Mouse (Mus musculus) right cerebral cortex, adult 2 months (tissue): ENCODE results near the gene Clgn.

ENCODE experiments used
- DNase-seq, 2 experiments: peaks; one replicate each; pipeline ENCODE4 v3.0.0; 2021 to 2022; ENCODE audit warnings: low spot score in 2 of 2

Clgn gene

GRCm38 (mm10) chr8:83389316-83390005 lies at the start of gene Clgn:
Gene Clgn, plus strand, starts transcription at chr8:83389867.
- peak; percentile 78 for DNase-seq

- DNase-seq = no peak
These were observed 47.6 kb upstream of the Clgn start for GRCm38 (mm10) chr8:83342076-83342475.

- DNase-seq = peak in 1 of 2 experiments; percentile 26
These were observed 47.0 kb upstream of the Clgn start for GRCm38 (mm10) chr8:83342693-83343092.

GRCm38 (mm10) chr8:83348263-83348662 lies 41.4 kb upstream of the Clgn start, which contains the start of gene Mgat4d:
Gene Mgat4d, plus strand, starts transcription at chr8:83348471.
- no peak for DNase-seq

GRCm38 (mm10) chr8:83351315-83351714 lies 38.4 kb upstream of the Clgn start:
- no peak for DNase-seq

GRCm38 (mm10) chr8:83363156-83363769 lies 26.4 kb upstream of the Clgn start:
- DNase-seq = no peak

GRCm38 (mm10) chr8:83377231-83377630 lies 12.4 kb upstream of the Clgn start:
- DNase-seq = no peak

GRCm38 (mm10) chr8:83380141-83380540 lies 9.5 kb upstream of the Clgn start:
- DNase-seq = no peak

GRCm38 (mm10) chr8:83381016-83381415 lies 8.7 kb upstream of the Clgn start:
- DNase-seq = no peak

GRCm38 (mm10) chr8:83382850-83383249 lies 6.8 kb upstream of the Clgn start:
- DNase-seq = no peak

GRCm38 (mm10) chr8:83390006-83390701 lies 487 bp downstream of the Clgn start:
- no peak for DNase-seq

GRCm38 (mm10) chr8:83392521-83392920 lies 2.9 kb downstream of the Clgn start:
- DNase-seq = no peak

- no peak for DNase-seq
These were observed 4.7 kb downstream of the Clgn start for GRCm38 (mm10) chr8:83394325-83394724.

GRCm38 (mm10) chr8:83396680-83397079 lies 7.0 kb downstream of the Clgn start:
- no peak for DNase-seq

- no peak for DNase-seq
These were observed 8.1 kb downstream of the Clgn start for GRCm38 (mm10) chr8:83397726-83398125.

GRCm38 (mm10) chr8:83405548-83405947 lies 15.9 kb downstream of the Clgn start:
- no peak for DNase-seq

- no peak for DNase-seq
These were observed 17.2 kb downstream of the Clgn start for GRCm38 (mm10) chr8:83406836-83407235.

- no peak for DNase-seq
These were observed 18.8 kb downstream of the Clgn start for GRCm38 (mm10) chr8:83408496-83408895.

GRCm38 (mm10) chr8:83416878-83417277 lies 27.2 kb downstream of the Clgn start:
- DNase-seq = no peak

- no peak for DNase-seq
These were observed 28.3 kb downstream of the Clgn start for GRCm38 (mm10) chr8:83417970-83418369.

GRCm38 (mm10) chr8:83418805-83419516 lies 29.3 kb downstream of the Clgn start:
- no peak for DNase-seq

GRCm38 (mm10) chr8:83421354-83421753 lies 31.7 kb downstream of the Clgn start:
- DNase-seq = no peak
